Comparison of ENCODE assay signal across 9 mouse cellular contexts in the genomic region with DNA sequence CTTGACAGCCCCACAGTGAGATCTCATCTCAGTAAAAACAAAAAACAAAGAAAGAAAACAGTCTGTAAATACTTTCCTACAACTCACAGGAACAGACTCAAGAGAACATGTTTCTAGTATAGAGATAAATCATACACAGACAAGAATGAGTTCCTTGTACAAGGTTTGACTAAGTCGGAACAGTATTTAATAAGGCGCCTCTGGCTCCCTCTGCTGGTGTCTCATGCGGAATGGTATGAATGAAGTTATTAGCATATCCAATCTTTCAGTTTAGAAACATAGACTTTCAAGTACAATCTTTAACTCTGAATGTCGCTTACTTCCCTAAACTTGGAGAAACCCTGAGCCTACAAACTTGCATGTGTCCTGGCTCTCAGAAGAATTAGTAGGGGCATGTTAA. TPM values are rescaled to one million over a fixed set of nuclear protein-coding genes. Genes with fewer than 3 reads are reported as not detected.
A peak's percentile ranks its signal among the peaks of the same experiment; 100 is the strongest.
DNase-seq lines count a peak whose midpoint lies in the region; ATAC-seq and TF ChIP-seq lines count a peak whose summit lies in the region.
"Had no signal": no experiment of that assay in that cellular context is flagged by ENCODE, and none has a peak within 500 bp of the region (broad histone marks: within the 10 kb centered on the region; RNA-seq: fewer than 3 reads in every experiment).

No protein-coding gene starts in this region.

- TF ChIP-seq CTCF in kidney, postnatal 0 days (IDR thresholded peaks at IDR 0.05; ENCODE audit: low read depth), result peak; percentile 90
- peak; percentile 56 for TF ChIP-seq CTCF in lung, adult 2 months (IDR thresholded peaks at IDR 0.05; ENCODE audit: insufficient read depth, low read length)

- peak; percentile 92 for DNase-seq in forebrain, embryonic 14.5 days (ENCODE audit: low spot score)
- peak; percentile 78 for DNase-seq in urinary bladder, postnatal 14 days (ENCODE audit: low spot score)
- no peak for DNase-seq in urinary bladder, adult 2 months (ENCODE audit: low spot score)
- peak; percentile 62 for DNase-seq in embryo, embryonic 11.5 days (ENCODE audit: low read depth, low spot score)
- peak; percentile 88 for DNase-seq in kidney, postnatal 0 days (ENCODE audit: low spot score)
- peak; percentile 48 for DNase-seq in lung, adult 2 months
- DNase-seq in thymus, postnatal 14 days, result peak; percentile 63

- no peak overlapping the region for H3K4me2 ChIP-seq in forebrain, embryonic 14.5 days (ENCODE audit: low read length)
- H3K4me2 ChIP-seq in forebrain, embryonic 15.5 days (replicated peaks), result no peak overlapping the region
- H3K4me2 ChIP-seq in kidney, postnatal 0 days (ENCODE audit: low read length), result no peak overlapping the region

- H3K4me3 ChIP-seq in forebrain, embryonic 14.5 days (ENCODE audit: low read depth, low read length), result no peak overlapping the region
- H3K4me3 ChIP-seq in forebrain, embryonic 15.5 days, result no peak overlapping the region
- H3K4me3 ChIP-seq in kidney, postnatal 0 days (replicated peaks; ENCODE audit: low read depth, low read length), result no peak overlapping the region
- no peak overlapping the region for H3K4me3 ChIP-seq in lung, adult 2 months (replicated peaks; ENCODE audit: extremely low read depth, low read depth, low read length)

- H3K36me3 ChIP-seq in forebrain, embryonic 14.5 days (ENCODE audit: control insufficient read depth, insufficient read depth, low read length), result peaks cover 90% of the 10 kb centered on the region
- H3K36me3 ChIP-seq in forebrain, embryonic 15.5 days, result peaks cover 70% of the 10 kb centered on the region
- peaks cover 44% of the 10 kb centered on the region for H3K36me3 ChIP-seq in kidney, postnatal 0 days (ENCODE audit: insufficient read depth, low read length)

- H3K9ac ChIP-seq in forebrain, embryonic 14.5 days (ENCODE audit: low read length), result no peak overlapping the region
- no peak overlapping the region for H3K9ac ChIP-seq in forebrain, embryonic 15.5 days (replicated peaks)
- H3K9ac ChIP-seq in kidney, postnatal 0 days (ENCODE audit: low read depth, low read length), result no peak overlapping the region

- H3K27ac ChIP-seq in forebrain, embryonic 14.5 days (ENCODE audit: low read depth, low read length), result no peak overlapping the region
- no peak overlapping the region for H3K27ac ChIP-seq in forebrain, embryonic 15.5 days (replicated peaks)
- no peak overlapping the region for H3K27ac ChIP-seq in kidney, postnatal 0 days

- 32% methylated on average over 4 of the region's 4 CpGs for WGBS in forebrain, embryonic 14.5 days
- 35% methylated on average over 4 of the region's 4 CpGs for WGBS in forebrain, embryonic 15.5 days
- 26% methylated on average over 4 of the region's 4 CpGs for WGBS in kidney, postnatal 0 days
- WGBS in lung, adult 2 months, result 22% methylated on average over 4 of the region's 4 CpGs

- no peak for ATAC-seq in forebrain, embryonic 14.5 days
- ATAC-seq in forebrain, embryonic 15.5 days (replicated peaks), result no peak
- no peak for ATAC-seq in kidney, postnatal 0 days (replicated peaks; ENCODE audit: low FRiP score, low read depth)

- TF ChIP-seq POLR2A in lung, adult 2 months (IDR thresholded peaks at IDR 0.05; ENCODE audit: borderline replicate concordance, extremely low read depth, low read depth, low read length), result no peak

- H3K9me3 ChIP-seq in forebrain, embryonic 14.5 days (replicated peaks; ENCODE audit: control insufficient read depth, low read length), result no peaks in the 10 kb centered on the region
- H3K9me3 ChIP-seq in forebrain, embryonic 15.5 days, result no peaks in the 10 kb centered on the region
- no peaks in the 10 kb centered on the region for H3K9me3 ChIP-seq in kidney, postnatal 0 days (replicated peaks; ENCODE audit: low read length)

- H3K4me1 ChIP-seq in forebrain, embryonic 14.5 days (ENCODE audit: control insufficient read depth, insufficient read depth, low read length), result no peaks in the 10 kb centered on the region
- H3K4me1 ChIP-seq in forebrain, embryonic 15.5 days, result no peaks in the 10 kb centered on the region
- H3K4me1 ChIP-seq in kidney, postnatal 0 days (replicated peaks; ENCODE audit: insufficient read depth, low read length), result no peaks in the 10 kb centered on the region
- no peaks in the 10 kb centered on the region for H3K4me1 ChIP-seq in lung, adult 2 months (ENCODE audit: control insufficient read depth, insufficient read depth, low read length)

- no peaks in the 10 kb centered on the region for H3K27me3 ChIP-seq in forebrain, embryonic 14.5 days (replicated peaks; ENCODE audit: control insufficient read depth, insufficient read depth, low read length)
- H3K27me3 ChIP-seq in forebrain, embryonic 15.5 days, result no peaks in the 10 kb centered on the region
- H3K27me3 ChIP-seq in kidney, postnatal 0 days (ENCODE audit: insufficient read depth, low read length), result no peaks in the 10 kb centered on the region

RNA-seq across cellular contexts. Expression of a gene that starts 16.5 kb away (rescaled TPM):
- 150 and 168 TPM in 2 replicates for polyA plus RNA-seq in forebrain, embryonic 14.5 days (2014; fragmentation: Nextera tagmentation; extraction: Ambion mirVana)
- 182 and 183 TPM in 2 replicates for polyA plus RNA-seq in forebrain, embryonic 15.5 days (2015; fragmentation: Nextera tagmentation; extraction: Ambion mirVana)
- polyA plus RNA-seq in urinary bladder, adult 2 months (2012; rRNA removed), result 42.1 and 43.4 TPM in 2 replicates
- 127 and 140 TPM in 2 replicates for polyA plus RNA-seq in kidney, postnatal 0 days (2015; fragmentation: Nextera tagmentation; extraction: Ambion mirVana)
- 74.5 and 77.7 TPM in 2 replicates for polyA plus RNA-seq in lung, adult 2 months (2012; rRNA removed)

RNA-seq across cellular contexts. Expression of a gene that starts 16.7 kb away (rescaled TPM):
- 2.6 and 2.8 TPM in 2 replicates for polyA plus RNA-seq in forebrain, embryonic 14.5 days (2014; fragmentation: Nextera tagmentation; extraction: Ambion mirVana)
- 2.1 and 2.9 TPM in 2 replicates for polyA plus RNA-seq in forebrain, embryonic 15.5 days (2015; fragmentation: Nextera tagmentation; extraction: Ambion mirVana)
- 0.66 and 0.77 TPM in 2 replicates for polyA plus RNA-seq in urinary bladder, adult 2 months (2012; rRNA removed)
- 1.8 and 2.1 TPM in 2 replicates for polyA plus RNA-seq in kidney, postnatal 0 days (2015; fragmentation: Nextera tagmentation; extraction: Ambion mirVana)
- polyA plus RNA-seq in lung, adult 2 months (2012; rRNA removed), result 1.00 and 1.3 TPM in 2 replicates
- polyA plus RNA-seq: small intestine, adult 2 months had no signal

RNA-seq across cellular contexts. Expression of a gene that starts 20.7 kb away (rescaled TPM):
- polyA plus RNA-seq in forebrain, embryonic 14.5 days (2014; fragmentation: Nextera tagmentation; extraction: Ambion mirVana), result 0.19 TPM in 1 of 2 replicates, not detected in the other
- 0.11 TPM in 1 of 2 replicates, not detected in the other for polyA plus RNA-seq in forebrain, embryonic 15.5 days (2015; fragmentation: Nextera tagmentation; extraction: Ambion mirVana)
- polyA plus RNA-seq in urinary bladder, adult 2 months (2012; rRNA removed), result not detected in 2 replicates
- polyA plus RNA-seq in kidney, postnatal 0 days (2015; fragmentation: Nextera tagmentation; extraction: Ambion mirVana), result 0.11 TPM in 1 of 2 replicates, not detected in the other
- 0.11 and 0.19 TPM in 2 replicates for polyA plus RNA-seq in lung, adult 2 months (2012; rRNA removed)
- polyA plus RNA-seq: small intestine, adult 2 months had no signal

RNA-seq across cellular contexts. Expression of a gene that starts 28.6 kb away (rescaled TPM):
- 6.2 and 7.9 TPM in 2 replicates for polyA plus RNA-seq in forebrain, embryonic 14.5 days (2014; fragmentation: Nextera tagmentation; extraction: Ambion mirVana)
- polyA plus RNA-seq in forebrain, embryonic 15.5 days (2015; fragmentation: Nextera tagmentation; extraction: Ambion mirVana), result 12.8 and 13.0 TPM in 2 replicates
- 3.2 and 4.0 TPM in 2 replicates for polyA plus RNA-seq in urinary bladder, adult 2 months (2012; rRNA removed)
- polyA plus RNA-seq in kidney, postnatal 0 days (2015; fragmentation: Nextera tagmentation; extraction: Ambion mirVana), result 2.9 and 3.0 TPM in 2 replicates
- polyA plus RNA-seq in lung, adult 2 months (2012; rRNA removed), result 52.5 and 72.6 TPM in 2 replicates
- polyA plus RNA-seq: small intestine, adult 2 months had no signal

RNA-seq across cellular contexts. Expression of a gene that starts 36.4 kb away (rescaled TPM):
- 0.23 and 0.37 TPM in 2 replicates for polyA plus RNA-seq in forebrain, embryonic 14.5 days (2014; fragmentation: Nextera tagmentation; extraction: Ambion mirVana)
- 0.88 and 0.93 TPM in 2 replicates for polyA plus RNA-seq in forebrain, embryonic 15.5 days (2015; fragmentation: Nextera tagmentation; extraction: Ambion mirVana)
- polyA plus RNA-seq in urinary bladder, adult 2 months (2012; rRNA removed), result 0.53 and 0.56 TPM in 2 replicates
- polyA plus RNA-seq in kidney, postnatal 0 days (2015; fragmentation: Nextera tagmentation; extraction: Ambion mirVana), result 0.20 and 0.33 TPM in 2 replicates
- polyA plus RNA-seq in lung, adult 2 months (2012; rRNA removed), result 0.15 and 0.24 TPM in 2 replicates
